Mouse (Mus musculus) MEL (cell line): Measurements from ENCODE around the gene Cnih2. TPM values are rescaled to one million over a fixed set of nuclear protein-coding genes. Genes with fewer than 3 reads are reported as not detected.
"Not testable (repeated sequence)": the region's sequence is repeated elsewhere in the genome, so short reads cannot be mapped to it uniquely, and the experiment has no call there.

Experiments used
- DNase-seq: peaks from one replicate; pipeline ENCODE4 v3.0.0; 2011; ENCODE audit warnings: low read depth, low spot score
- H3K27ac ChIP-seq: 2 replicates; pipeline ENCODE4 v1.5.1; 2012; ENCODE audit warnings: low read depth, mild to moderate bottlenecking, control low read depth, low read length, moderate library complexity; ENCODE audit not compliant: control insufficient read depth
- H3K27me3 ChIP-seq, 2 experiments: fragments of 150-350 bp in 1 of 2; sonication (generic) in 1 of 2; 2 replicates each; pipeline ENCODE4 v1.6.1; 2012; ENCODE audit warnings: low read length in 2 of 2, mild to moderate bottlenecking in 2 of 2, improper control_type of control experiment in 1 of 2, moderate library complexity in 1 of 2; ENCODE audit not compliant: insufficient read depth in 2 of 2, control insufficient read depth in 1 of 2
- H3K36me3 ChIP-seq, 2 experiments: 2 replicates each; pipeline ENCODE4 v1.6.1; 2012 to 2014; ENCODE audit warnings: low read length in 2 of 2, improper control_type of control experiment in 1 of 2, inconsistent platforms in 1 of 2, mild to moderate bottlenecking in 1 of 2; ENCODE audit not compliant: insufficient read depth in 2 of 2, control insufficient read depth in 1 of 2
- H3K4me1 ChIP-seq, 2 experiments: fragments of 150-350 bp in 1 of 2; sonication (generic) in 1 of 2; 2 replicates each; pipeline ENCODE4 v1.6.1; 2012; ENCODE audit warnings: low read length in 2 of 2, improper control_type of control experiment in 1 of 2, mild to moderate bottlenecking in 1 of 2; ENCODE audit not compliant: insufficient read depth in 2 of 2, control insufficient read depth in 1 of 2
- H3K4me3 ChIP-seq, 2 experiments: fragments of 150-350 bp in 1 of 2; sonication (generic) in 1 of 2; 2 replicates each; pipeline ENCODE4 v1.5.1; 2012; ENCODE audit warnings: low read depth in 2 of 2, low read length in 2 of 2, mild to moderate bottlenecking in 2 of 2, moderate library complexity in 2 of 2, control low read depth in 1 of 2, improper control_type of control experiment in 1 of 2; ENCODE audit not compliant: control insufficient read depth in 1 of 2, insufficient read depth in 1 of 2
- H3K79me2 ChIP-seq: 2 replicates; pipeline ENCODE4 v1.6.1; 2012; ENCODE audit warnings: mild to moderate bottlenecking, low read length, moderate library complexity; ENCODE audit not compliant: control insufficient read depth, poor library complexity, insufficient read depth
- H3K9ac ChIP-seq: 2 replicates; pipeline ENCODE4 v1.6.1; 2012; ENCODE audit warnings: low read depth, mild to moderate bottlenecking, control low read depth, low read length, moderate library complexity; ENCODE audit not compliant: control insufficient read depth, poor library complexity, severe bottlenecking
- H3K9me3 ChIP-seq: fragments of 150-350 bp; sonication (generic); replicated peaks from 2 replicates; pipeline ENCODE4 v1.6.1; 2012; ENCODE audit warnings: mild to moderate bottlenecking, low read length, improper control_type of control experiment, moderate library complexity; ENCODE audit not compliant: insufficient read depth
- CHD1 ChIP-seq: IDR thresholded peaks from 2 replicates; pipeline ENCODE4 v1.6.1; 2012; ENCODE audit warnings: low read depth, mild to moderate bottlenecking, inconsistent platforms, low read length, improper control_type of control experiment
- CTCF ChIP-seq, 3 experiments: IDR thresholded peaks in 2 of 3; conservative IDR thresholded peaks in 1 of 3; 2 replicates each; pipeline ENCODE4 v1.5.1; 2011 to 2012; ENCODE audit warnings: low read length in 3 of 3, low read depth in 2 of 3, mild to moderate bottlenecking in 2 of 3, improper control_type of control experiment in 1 of 3, inconsistent platforms in 1 of 3, mixed read lengths in 1 of 3, moderate library complexity in 1 of 3; ENCODE audit not compliant: control insufficient read depth in 1 of 3, insufficient read depth in 1 of 3, poor library complexity in 1 of 3, severe bottlenecking in 1 of 3
- ELF1 ChIP-seq: IDR thresholded peaks from 2 replicates; pipeline ENCODE4 v1.6.1; 2014; ENCODE audit warnings: low read depth, mild to moderate bottlenecking, inconsistent platforms, low read length, improper control_type of control experiment, moderate library complexity
- EP300 ChIP-seq, 2 experiments: IDR thresholded peaks; 2 replicates each; pipeline ENCODE4 v1.6.1; 2011; ENCODE audit warnings: improper control_type of control experiment in 2 of 2, low read length in 2 of 2, low read depth in 1 of 2, mild to moderate bottlenecking in 1 of 2
- HCFC1 ChIP-seq: IDR thresholded peaks from 2 replicates; pipeline ENCODE4 v1.6.1; 2012; ENCODE audit warnings: low read depth, mild to moderate bottlenecking, inconsistent platforms, low read length, improper control_type of control experiment, moderate library complexity
- JUND ChIP-seq: IDR thresholded peaks from 2 replicates; pipeline ENCODE4 v1.6.1; 2011; ENCODE audit warnings: low read depth, mild to moderate bottlenecking, improper control_type of control experiment, low read length
- MEF2A ChIP-seq: IDR thresholded peaks from 2 replicates; pipeline ENCODE4 v1.6.1; 2014; ENCODE audit warnings: low read depth, mild to moderate bottlenecking, inconsistent platforms, low read length, improper control_type of control experiment; ENCODE audit not compliant: poor library complexity, insufficient replicate concordance, severe bottlenecking; ENCODE audit errors: extremely low read depth
- MYC ChIP-seq: IDR thresholded peaks from 2 replicates; pipeline ENCODE4 v1.6.1; 2011; ENCODE audit warnings: low read depth, mild to moderate bottlenecking, low read length, improper control_type of control experiment, moderate library complexity
- NELFE ChIP-seq: IDR thresholded peaks from 2 replicates; pipeline ENCODE4 v1.6.1; 2011; ENCODE audit warnings: low read depth, low read length, improper control_type of control experiment
- POLR2A ChIP-seq, 2 experiments: IDR thresholded peaks; 2 replicates each; pipeline ENCODE4 v1.6.1; 2011 to 2012; ENCODE audit warnings: low read length in 2 of 2, mild to moderate bottlenecking in 2 of 2, control low read depth in 1 of 2, improper control_type of control experiment in 1 of 2, low read depth in 1 of 2, moderate library complexity in 1 of 2; ENCODE audit not compliant: control insufficient read depth in 1 of 2, insufficient read depth in 1 of 2, poor library complexity in 1 of 2
- RAD21 ChIP-seq: IDR thresholded peaks from 2 replicates; pipeline ENCODE4 v1.6.1; 2011; ENCODE audit warnings: mild to moderate bottlenecking, low read depth, low read length, improper control_type of control experiment
- SIN3A ChIP-seq: IDR thresholded peaks from 2 replicates; pipeline ENCODE4 v1.6.1; 2012; ENCODE audit warnings: low read length, improper control_type of control experiment, inconsistent platforms
- SMC3 ChIP-seq: IDR thresholded peaks from 2 replicates; pipeline ENCODE4 v1.6.1; 2011; ENCODE audit warnings: low read depth, low read length, improper control_type of control experiment
- TBP ChIP-seq: IDR thresholded peaks from 2 replicates; pipeline ENCODE4 v1.8.0; 2011; ENCODE audit warnings: low read depth, low read length, improper control_type of control experiment
- TCF12 ChIP-seq: IDR thresholded peaks from 2 replicates; pipeline ENCODE4 v1.6.1; 2014; ENCODE audit warnings: low read depth, mild to moderate bottlenecking, inconsistent platforms, low read length, improper control_type of control experiment, moderate library complexity
- USF1 ChIP-seq: IDR thresholded peaks from 2 replicates; pipeline ENCODE4 v1.6.1; 2014; ENCODE audit warnings: low read depth, mild to moderate bottlenecking, inconsistent platforms, low read length, improper control_type of control experiment, moderate library complexity
- ZKSCAN1 ChIP-seq: IDR thresholded peaks from 2 replicates; pipeline ENCODE4 v1.6.1; 2012; ENCODE audit warnings: low read depth, mild to moderate bottlenecking, inconsistent platforms, low read length, improper control_type of control experiment, moderate library complexity
- ZMIZ1 ChIP-seq: IDR thresholded peaks from 2 replicates; pipeline ENCODE4 v1.6.1; 2012; ENCODE audit warnings: low read depth, mild to moderate bottlenecking, inconsistent platforms, low read length, improper control_type of control experiment, moderate library complexity
- ZNF384 ChIP-seq: IDR thresholded peaks from 2 replicates; pipeline ENCODE4 v1.6.1; 2012; ENCODE audit warnings: low read depth, mild to moderate bottlenecking, inconsistent platforms, low read length, improper control_type of control experiment
- polyA plus RNA-seq, 2 experiments: library from polyadenylated mRNA; stranded (reverse) in 1 of 2; unstranded in 1 of 2; fragments of >175 nt in 1 of 2; fragments of >200 nt in 1 of 2; gene quantifications; 2 replicates each; pipeline versions ENCODE4 v1.2.1 to v1.2.4; 2012; ENCODE audit warnings: low replicate concordance in 2 of 2, low read depth in 1 of 2; ENCODE audit not compliant: insufficient read length in 2 of 2, insufficient read depth in 1 of 2, missing spikeins in 1 of 2
- total RNA-seq: library from RNA; depleted of rRNA; stranded (reverse); fragments of 300-350 nt; gene quantifications from 2 replicates; pipeline ENCODE4 v1.2.3, GENCODE M21; 2012

Cnih2 gene
- total and polyA plus RNA-seq, 3 experiments, result 1.0 to 2.7 TPM; not detected in 1

GRCm38 (mm10) chr19:5087884-5088728, 10.2 kb downstream of the Cnih2 start, which contains the start of gene Yif1a (continued):
- TF ChIP-seq MEF2A (no peak), NELFE (peak; percentile 78), ZMIZ1 (peak; percentile 48; the same call in 1 of the 2 replicates), ZNF384 (no peak), POLR2A (IDR thresholded peaks at IDR 0.05; ENCODE audit: control insufficient read depth in 1 of 2, insufficient read depth in 1 of 2, low read depth in 1 of 2, low read length in 2 of 2, poor library complexity in 1 of 2) (peak; percentile 79 to 87), MYC (no peak), USF1 (0 out of 2 replicates have a peak, but pooled peaks have one; percentile 5), ELF1 (peak; percentile 94)

GRCm38 (mm10) chr19:5086533-5086932, 11.8 kb downstream of the Cnih2 start:
- H3K27ac ChIP-seq, H3K9me3 ChIP-seq, DNase-seq, H3K79me2 ChIP-seq, H3K9ac ChIP-seq, H3K36me3 ChIP-seq, H3K4me3 ChIP-seq: not testable (repeated sequence)
- Histone ChIP-seq H3K27me3 (peaks cover 5 to 15% of the 10 kb centered on the region in 2 experiments), H3K4me1 (peaks cover 0 to 11% of the 10 kb centered on the region in 2 experiments; a peak in 1 of 4 replicates)
- TF ChIP-seq CTCF (IDR thresholded peaks at IDR 0.05 in 2 of 3, conservative IDR thresholded peaks at IDR 0.05 in 1 of 3; ENCODE audit: control insufficient read depth in 1 of 3, insufficient read depth in 1 of 3, low read depth in 2 of 3, low read length in 3 of 3, poor library complexity in 1 of 3, severe bottlenecking in 1 of 3) (peak in 2 of 3 experiments; percentile 13 to 43; a peak in 2 of 6 replicates), SMC3 (peak; percentile 31), RAD21 (peak; percentile 9), HCFC1 (0 out of 2 replicates have a peak, but pooled peaks have one; percentile 24)

GRCm38 (mm10) chr19:5085145-5085863, 13.0 kb downstream of the Cnih2 start, which contains the start of gene Tmem151a:
Gene Tmem151a, minus strand, starts transcription at chr19:5085531.
- H3K27me3 ChIP-seq, result peaks cover 5 to 18% of the 10 kb centered on the region in 2 experiments
- H3K4me1 ChIP-seq, result peaks cover 0 to 11% of the 10 kb centered on the region in 2 experiments; a peak in 1 of 4 replicates
- no peak for DNase-seq
- peak within 1 kb of the TSS in 1 of 2 experiments; percentile 15; a peak in 2 of 4 replicates for H3K4me3 ChIP-seq
- no peak for TF ChIP-seq HCFC1
- no peak for TF ChIP-seq SIN3A
- no peak for TF ChIP-seq ZKSCAN1
- TF ChIP-seq SMC3, result no peak
- TF ChIP-seq CHD1, result no peak
- TF ChIP-seq TCF12, result no peak
- no peak for TF ChIP-seq EP300 (IDR thresholded peaks at IDR 0.05; ENCODE audit: low read depth in 1 of 2, low read length in 2 of 2)
- no peak for TF ChIP-seq JUND
- no peak for TF ChIP-seq TBP
- H3K27ac ChIP-seq, result no peak within 1 kb of the TSS
- no peaks in the 10 kb centered on the region; a peak in 1 of 4 replicates for H3K36me3 ChIP-seq
- peaks cover 3% of the 10 kb centered on the region; the same call in 1 of the 2 replicates for H3K79me2 ChIP-seq
- no peaks in the 10 kb centered on the region for H3K9me3 ChIP-seq
- peak within 1 kb of the TSS; percentile 26; the same call in 1 of the 2 replicates for H3K9ac ChIP-seq
